Mouse (Mus musculus) yolk sac, embryonic 10.5 days (tissue): ENCODE measurements around the gene Egf.

ENCODE experiments used
- DNase-seq: peaks from one replicate; pipeline ENCODE4 v3.0.0-alpha.2; 2017; ENCODE audit warnings: low spot score

The Egf gene

GRCm38 (mm10) chr3:129650931-129651330 is 104.2 kb downstream of the Egf start:
- no peak for DNase-seq

GRCm38 (mm10) chr3:129650293-129650612 is 104.9 kb downstream of the Egf start:
- no peak for DNase-seq

GRCm38 (mm10) chr3:129649586-129650292 is 105.4 kb downstream of the Egf start:
- DNase-seq: no peak

- no peak for DNase-seq
Measured at GRCm38 (mm10) chr3:129648598-129648997, 106.5 kb downstream of the Egf start.

- DNase-seq: no peak
Measured at GRCm38 (mm10) chr3:129647312-129647711, 107.8 kb downstream of the Egf start.

GRCm38 (mm10) chr3:129646781-129647180 is 108.3 kb downstream of the Egf start:
- no peak for DNase-seq

- DNase-seq: no peak
Measured at GRCm38 (mm10) chr3:129645409-129645808, 109.7 kb downstream of the Egf start.

GRCm38 (mm10) chr3:129641621-129642020 is 113.5 kb downstream of the Egf start:
- DNase-seq: no peak

GRCm38 (mm10) chr3:129640211-129641000 is 114.7 kb downstream of the Egf start:
- no peak for DNase-seq

- DNase-seq: no peak
Measured at GRCm38 (mm10) chr3:129639701-129640100, 115.4 kb downstream of the Egf start.

- DNase-seq: no peak
Measured at GRCm38 (mm10) chr3:129637446-129637845, 117.7 kb downstream of the Egf start.

- DNase-seq: no peak
Measured at GRCm38 (mm10) chr3:129634260-129634901, 120.7 kb downstream of the Egf start.

GRCm38 (mm10) chr3:129633518-129633917 is 121.6 kb downstream of the Egf start:
- DNase-seq: no peak

GRCm38 (mm10) chr3:129631857-129632256 is 123.3 kb downstream of the Egf start:
- no peak for DNase-seq

GRCm38 (mm10) chr3:129631018-129631417 is 124.1 kb downstream of the Egf start:
- no peak for DNase-seq
